Mouse (Mus musculus) neural tube, embryonic 14.5 days (tissue): Measurements from ENCODE around the gene Angptl2. TPM values are rescaled to one million over a fixed set of nuclear protein-coding genes. Genes with fewer than 3 reads are reported as not detected.

Experiments
- ATAC-seq: fragments of 200-750 bp; cut with Nextera tagmentation; 2 replicates; pipeline ENCODE4 v1.8.0; 2017; ENCODE audit warnings: low read depth, mild to moderate bottlenecking, moderate TSS enrichment, moderate library complexity
- H3K27ac ChIP-seq: fragments of 300-500 bp; sonication (generic); 2 replicates; pipeline ENCODE4 v1.5.1; 2014; ENCODE audit warnings: low read depth, mild to moderate bottlenecking, control low read depth, low read length, moderate library complexity, mixed read lengths
- H3K27me3 ChIP-seq: fragments of 300-500 bp; sonication (generic); 2 replicates; pipeline ENCODE4 v1.6.1; 2014; ENCODE audit warnings: low read length; ENCODE audit not compliant: control insufficient read depth, insufficient read depth
- H3K36me3 ChIP-seq: fragments of 300-500 bp; sonication (generic); 2 replicates; pipeline ENCODE4 v1.6.1; 2014; ENCODE audit warnings: low read length, mixed read lengths; ENCODE audit not compliant: control insufficient read depth, insufficient read depth
- H3K4me1 ChIP-seq: fragments of 300-500 bp; sonication (generic); 2 replicates; pipeline ENCODE4 v1.6.1; 2014; ENCODE audit warnings: low read length; ENCODE audit not compliant: control insufficient read depth, insufficient read depth
- H3K4me2 ChIP-seq: fragments of 300-500 bp; sonication (generic); 2 replicates; pipeline ENCODE4 v1.6.1; 2014; ENCODE audit warnings: mild to moderate bottlenecking, low read depth, low read length, control low read depth
- H3K4me3 ChIP-seq: fragments of 300-500 bp; sonication (generic); 2 replicates; pipeline ENCODE4 v1.5.1; 2014; ENCODE audit warnings: low read depth, low read length, control low read depth, mixed read lengths
- H3K9ac ChIP-seq: fragments of 300-500 bp; sonication (generic); replicated peaks from 2 replicates; pipeline ENCODE4 v1.6.1; 2014; ENCODE audit warnings: low read depth, mild to moderate bottlenecking, control low read depth, low read length, mixed read lengths
- H3K9me3 ChIP-seq: fragments of 300-500 bp; sonication (generic); 2 replicates; pipeline ENCODE4 v1.6.1; 2016; ENCODE audit warnings: low read length; ENCODE audit not compliant: control insufficient read depth
- WGBS: fragments of 180-500 bp; shearing (Covaris S2); extraction: QIAGEN DNeasy Blood & Tissue Kit; methylation state at CpG from one replicate; pipeline ENCODE4 v1.1.7; 2014; 5-methylcytosine and 5-hydroxymethylcytosine counted together
- polyA plus RNA-seq: library from polyadenylated mRNA; unstranded; fragments of >200 nt; fragmentation: Nextera tagmentation; extraction: Ambion mirVana; gene quantifications from 2 replicates; pipeline ENCODE4 v1.2.1, GENCODE M21; 2014

Angptl2 gene
- polyA plus RNA-seq, 1 experiment from 2014 or later: 2.7 TPM

DNA sequence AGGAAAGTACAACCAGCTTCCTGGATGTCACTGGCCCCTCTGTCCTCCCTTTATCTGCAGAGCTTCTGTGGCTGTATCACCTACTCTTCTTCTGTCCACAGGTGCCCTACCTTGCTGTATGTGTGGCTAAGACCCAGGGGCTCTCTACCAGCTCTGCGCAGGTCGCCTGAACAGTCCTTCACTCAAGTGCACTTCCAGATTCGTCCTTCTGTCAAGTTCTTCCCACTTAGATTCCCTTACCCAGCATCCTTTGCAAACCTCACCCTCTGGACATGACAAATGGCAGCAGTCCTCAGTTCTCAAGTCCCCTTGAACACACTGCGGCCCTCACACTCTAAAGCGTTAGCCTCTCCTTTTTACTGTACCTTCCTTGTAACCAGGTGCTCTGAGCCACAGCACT lies 65.9 kb downstream of the Angptl2 start:
- Histone ChIP-seq H3K4me1 (no peaks in the 10 kb centered on the region), H3K27ac (no peak overlapping the region), H3K27me3 (no peaks in the 10 kb centered on the region), H3K9ac (no peak overlapping the region), H3K4me2 (no peak overlapping the region), H3K4me3 (no peak overlapping the region), H3K9me3 (no peaks in the 10 kb centered on the region), H3K36me3 (no peaks in the 10 kb centered on the region)
- ATAC-seq: no peak
- 93% methylated on average over 5 of the region's 5 CpGs for WGBS

DNA sequence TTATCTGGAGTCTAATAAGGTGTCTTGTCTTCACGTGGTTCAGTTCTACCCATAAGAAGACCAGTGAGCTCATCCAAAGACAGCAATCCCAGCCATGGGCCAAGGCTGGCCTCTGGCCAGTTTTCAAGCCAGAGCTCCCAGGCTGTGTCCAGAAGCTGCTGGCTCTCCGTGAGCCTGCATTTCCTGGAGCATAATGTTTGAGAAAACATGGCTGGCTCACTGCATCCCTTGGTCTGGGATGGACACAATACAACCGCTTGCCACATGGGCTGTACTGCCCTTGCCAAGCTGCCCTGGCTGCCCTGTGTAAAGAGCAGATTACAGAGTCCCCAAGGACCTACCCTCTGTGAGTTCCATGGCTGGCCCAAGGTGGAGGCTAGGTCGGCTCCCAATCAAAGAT lies 67.0 kb downstream of the Angptl2 start:
- H3K27ac ChIP-seq: no peak overlapping the region
- ATAC-seq: no peak
- H3K9me3 ChIP-seq: no peaks in the 10 kb centered on the region; the same call in 1 of the 2 replicates
- H3K36me3 ChIP-seq: no peaks in the 10 kb centered on the region
- H3K4me3 ChIP-seq: no peak overlapping the region
- H3K4me2 ChIP-seq: no peak overlapping the region
- H3K9ac ChIP-seq: no peak overlapping the region
- H3K4me1 ChIP-seq: no peaks in the 10 kb centered on the region
- 76% methylated on average over 4 of the region's 4 CpGs for WGBS
- H3K27me3 ChIP-seq: no peaks in the 10 kb centered on the region

DNA sequence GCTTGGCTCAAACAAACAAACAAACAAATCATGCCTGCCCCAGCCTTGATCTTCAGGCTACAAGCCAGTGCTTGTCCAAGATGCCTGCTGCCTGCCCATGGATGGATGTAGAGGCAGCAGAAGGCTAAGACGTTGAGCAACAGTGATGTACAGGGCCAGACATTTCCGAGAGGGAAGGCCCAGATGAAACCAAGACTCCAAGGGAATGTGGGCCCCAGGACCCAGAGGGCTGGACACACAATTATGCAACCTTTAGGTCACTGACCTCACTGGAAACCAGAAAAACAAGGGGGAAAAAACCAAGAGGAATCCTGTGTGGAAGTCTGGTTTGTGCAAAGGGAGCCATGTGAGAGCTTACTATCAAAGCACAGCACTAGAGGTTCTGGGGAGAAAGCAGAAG lies 67.8 kb downstream of the Angptl2 start:
- Histone ChIP-seq H3K27ac (no peak overlapping the region), H3K4me2 (no peak overlapping the region), H3K9me3 (no peaks in the 10 kb centered on the region; the same call in 1 of the 2 replicates), H3K4me1 (no peaks in the 10 kb centered on the region), H3K4me3 (no peak overlapping the region), H3K27me3 (no peaks in the 10 kb centered on the region), H3K9ac (no peak overlapping the region), H3K36me3 (no peaks in the 10 kb centered on the region)
- 73% methylated on average over 2 of the region's 2 CpGs for WGBS
- no peak for ATAC-seq

DNA sequence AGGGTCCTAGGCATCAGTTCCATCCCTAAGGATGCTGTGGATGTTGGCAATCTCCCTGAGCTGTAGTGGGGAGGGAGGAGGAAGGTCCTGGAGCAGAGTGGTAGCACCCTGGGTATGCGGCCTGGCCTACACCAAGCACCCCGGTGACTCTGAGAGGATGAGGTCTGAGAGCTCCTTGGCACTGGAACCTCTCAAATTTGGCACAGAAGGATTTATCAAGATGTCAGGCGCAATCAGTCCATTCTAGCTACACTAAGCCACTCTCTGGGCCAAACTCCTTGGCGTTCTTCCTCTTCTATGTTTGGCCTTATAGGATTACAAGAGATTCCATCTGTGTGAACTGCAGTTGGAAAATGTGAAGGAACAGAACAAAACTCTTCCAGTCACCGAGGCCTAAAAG lies 73.0 kb downstream of the Angptl2 start:
- WGBS: 95% methylated on average over 5 of the region's 5 CpGs
- no peaks in the 10 kb centered on the region for H3K36me3 ChIP-seq
- H3K27me3 ChIP-seq: no peaks in the 10 kb centered on the region
- H3K4me1 ChIP-seq: no peaks in the 10 kb centered on the region
- H3K27ac ChIP-seq: no peak overlapping the region
- H3K4me2 ChIP-seq: no peak overlapping the region
- H3K9ac ChIP-seq: no peak overlapping the region
- ATAC-seq: no peak
- no peak overlapping the region for H3K4me3 ChIP-seq
- H3K9me3 ChIP-seq: no peaks in the 10 kb centered on the region; the same call in 1 of the 2 replicates

DNA sequence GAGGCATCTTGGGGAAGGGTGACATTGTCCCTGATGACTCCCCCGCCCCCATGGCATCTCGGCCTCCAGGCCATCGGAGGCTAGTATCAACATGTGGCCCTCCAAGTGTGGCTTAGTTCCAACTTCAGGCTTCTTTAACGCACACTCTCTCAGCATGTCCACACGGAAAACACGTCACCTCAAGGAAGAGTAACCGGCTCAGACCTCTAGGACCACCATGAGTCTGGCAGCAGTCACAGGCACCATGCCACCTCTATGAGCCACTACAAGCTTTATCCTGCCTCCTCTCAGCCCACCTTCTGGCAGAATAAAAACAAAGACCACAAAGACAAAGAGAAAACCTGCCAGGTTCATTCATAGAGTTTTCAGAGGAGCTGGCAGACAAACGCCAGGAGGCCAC lies 74.6 kb downstream of the Angptl2 start:
- Histone ChIP-seq H3K27ac (no peak overlapping the region), H3K4me1 (no peaks in the 10 kb centered on the region), H3K4me2 (no peak overlapping the region), H3K9ac (no peak overlapping the region), H3K4me3 (no peak overlapping the region), H3K36me3 (no peaks in the 10 kb centered on the region), H3K27me3 (no peaks in the 10 kb centered on the region), H3K9me3 (no peaks in the 10 kb centered on the region; the same call in 1 of the 2 replicates)
- WGBS: 87% methylated on average over 8 of the region's 8 CpGs
- ATAC-seq: no peak

GRCm38 (mm10) chr2:33292057-33292456 lies 76.2 kb downstream of the Angptl2 start:
- H3K4me2 ChIP-seq: no peak overlapping the region
- H3K36me3 ChIP-seq: no peaks in the 10 kb centered on the region
- H3K4me3 ChIP-seq: no peak overlapping the region
- ATAC-seq: no peak
- WGBS: 84% methylated on average over 2 of the region's 2 CpGs
- no peaks in the 10 kb centered on the region for H3K4me1 ChIP-seq
- H3K9ac ChIP-seq: no peak overlapping the region
- no peak overlapping the region for H3K27ac ChIP-seq
- no peaks in the 10 kb centered on the region for H3K27me3 ChIP-seq
- H3K9me3 ChIP-seq: no peaks in the 10 kb centered on the region; the same call in 1 of the 2 replicates

GRCm38 (mm10) chr2:33295115-33295514 lies 79.2 kb downstream of the Angptl2 start:
- H3K9me3 ChIP-seq: no peaks in the 10 kb centered on the region
- WGBS: 89% methylated on average over 5 of the region's 5 CpGs
- no peak overlapping the region for H3K4me2 ChIP-seq
- H3K9ac ChIP-seq: no peak overlapping the region
- no peaks in the 10 kb centered on the region for H3K4me1 ChIP-seq
- ATAC-seq: no peak
- no peak overlapping the region for H3K27ac ChIP-seq
- H3K4me3 ChIP-seq: no peak overlapping the region
- no peaks in the 10 kb centered on the region for H3K36me3 ChIP-seq
- no peaks in the 10 kb centered on the region for H3K27me3 ChIP-seq

Other genes with a start within 250 kb of the Angptl2 start
- gene Slc2a8, start 234.0 kb upstream of the Angptl2 start, polyA plus RNA-seq: 17.6 and 21.2 TPM in 2 replicates
- gene Garnl3, start 84.4 kb upstream of the Angptl2 start, polyA plus RNA-seq: 57.1 and 65.7 TPM in 2 replicates
- 62.6 and 67.3 TPM in 2 replicates for gene Ralgps1, start 155.4 kb downstream of the Angptl2 start, polyA plus RNA-seq
- gene Zbtb34, start 215.3 kb downstream of the Angptl2 start, polyA plus RNA-seq: 9.6 and 12.9 TPM in 2 replicates